Mouse (Mus musculus) brain, embryonic 14.5 days (tissue): Measurements from ENCODE around the gene Mms22l.

ENCODE experiments used
- CTCF ChIP-seq: fragments of 200-500 bp; IDR thresholded peaks from 2 replicates; pipeline ENCODE4 v1.5.1; 2012; ENCODE audit warnings: inconsistent platforms, mild to moderate bottlenecking, moderate library complexity, borderline replicate concordance; ENCODE audit not compliant: insufficient read depth, insufficient read length; ENCODE audit errors: extremely low read depth
- POLR2A ChIP-seq: fragments of 200-500 bp; IDR thresholded peaks from 2 replicates; pipeline ENCODE4 v1.6.1; 2012; ENCODE audit warnings: mild to moderate bottlenecking, inconsistent platforms, borderline replicate concordance; ENCODE audit not compliant: poor library complexity, insufficient read depth, insufficient read length, severe bottlenecking; ENCODE audit errors: extremely low read depth

DNA sequence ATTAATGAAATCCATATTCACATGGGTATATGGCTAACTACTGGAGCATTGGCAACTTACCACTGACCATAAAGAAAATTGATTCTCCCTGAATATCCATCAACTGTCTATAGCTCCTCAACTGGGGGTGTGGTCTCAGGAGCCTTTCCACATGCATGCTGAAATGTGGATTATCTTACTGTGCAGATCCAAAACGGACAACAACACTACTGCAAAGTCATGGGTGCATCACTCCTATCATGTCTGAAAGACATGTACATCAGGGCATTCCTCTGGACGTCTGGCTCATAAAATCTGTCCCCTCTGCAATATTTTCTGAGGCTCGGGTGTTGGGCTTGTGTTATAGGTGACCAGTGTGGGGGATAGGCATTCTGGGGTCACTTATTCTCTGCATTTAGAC is 112.8 kb downstream of the Mms22l start:
- TF ChIP-seq POLR2A (no peak), CTCF (no peak)
